Mouse (Mus musculus): ENCODE data around the gene Atp13a2. TPM values are rescaled to one million over a fixed set of nuclear protein-coding genes. Genes with fewer than 3 reads are reported as not detected.
A peak's percentile ranks its signal among the peaks of the same experiment; 100 is the strongest.

The Atp13a2 gene
- total and polyA plus RNA-seq, 2 experiments: 13.3 to 34.0 TPM

GRCm38 (mm10) chr4:140983442-140983841 is 3.2 kb upstream of the Atp13a2 start:
- peak; percentile 37 for DNase-seq (ENCODE audit: extremely low read depth, low read depth, low spot score)
- WGBS: 31% methylated on average over 9 of the region's 9 CpGs

GRCm38 (mm10) chr4:140984544-140984943 is 2.1 kb upstream of the Atp13a2 start:
- TF ChIP-seq POLR2A (IDR thresholded peaks at IDR 0.05; ENCODE audit: extremely low read depth, insufficient read depth, low read length) (no peak), CTCF (IDR thresholded peaks at IDR 0.05; ENCODE audit: low read depth, low read length) (no peak)
- no peaks in the 10 kb centered on the region for H3K27me3 ChIP-seq (ENCODE audit: control insufficient read depth, insufficient read depth, low read length)
- DNase-seq (ENCODE audit: extremely low read depth, low read depth, low spot score): no peak
- H3K4me1 ChIP-seq (ENCODE audit: control insufficient read depth, insufficient read depth, low read length): no peaks in the 10 kb centered on the region
- no peak overlapping the region for H3K4me3 ChIP-seq (ENCODE audit: insufficient read depth, low read depth, low read length)
- H3K79me2 ChIP-seq (ENCODE audit: control insufficient read depth, insufficient read depth, low read length): peaks cover 3% of the 10 kb centered on the region; the same call in 1 of the 2 replicates
- 82% methylated on average over 6 of the region's 6 CpGs for WGBS
- H3K27ac ChIP-seq (replicated peaks; ENCODE audit: insufficient read depth, low read depth, low read length): no peak overlapping the region
- H3K9ac ChIP-seq (ENCODE audit: low read depth, low read length): no peak overlapping the region
- H3K36me3 ChIP-seq (ENCODE audit: control insufficient read depth, insufficient read depth, low read length): peaks cover 2% of the 10 kb centered on the region; the same call in 1 of the 2 replicates

More at GRCm38 (mm10) chr4:140983442-140983841, 3.2 kb upstream of the Atp13a2 start:
- H3K27ac ChIP-seq (replicated peaks; ENCODE audit: insufficient read depth, low read depth, low read length): peak overlapping the region; percentile 18; the same call in 1 of the 2 replicates
- 0 out of 2 replicates have a peak, but pooled peaks cover 3% of the 10 kb centered on the region for H3K79me2 ChIP-seq (ENCODE audit: control insufficient read depth, insufficient read depth, low read length)
- no peak overlapping the region for H3K4me3 ChIP-seq (ENCODE audit: insufficient read depth, low read depth, low read length)
- H3K4me1 ChIP-seq (ENCODE audit: control insufficient read depth, insufficient read depth, low read length): no peaks in the 10 kb centered on the region
- no peaks in the 10 kb centered on the region for H3K27me3 ChIP-seq (ENCODE audit: control insufficient read depth, insufficient read depth, low read length)
- H3K36me3 ChIP-seq (ENCODE audit: control insufficient read depth, insufficient read depth, low read length): peaks cover 8% of the 10 kb centered on the region; the same call in 1 of the 2 replicates
- no peak overlapping the region for H3K9ac ChIP-seq (ENCODE audit: low read depth, low read length)
- TF ChIP-seq POLR2A (IDR thresholded peaks at IDR 0.05; ENCODE audit: extremely low read depth, insufficient read depth, low read length): no peak
- no peak for TF ChIP-seq CTCF (IDR thresholded peaks at IDR 0.05; ENCODE audit: low read depth, low read length)

GRCm38 (mm10) chr4:140986024-140986710 is 506 bp upstream of the Atp13a2 start:
- no peak for DNase-seq (ENCODE audit: extremely low read depth, low read depth, low spot score)
- TF ChIP-seq POLR2A (IDR thresholded peaks at IDR 0.05; ENCODE audit: extremely low read depth, insufficient read depth, low read length): no peak
- 0 out of 2 replicates have a peak, but pooled peaks have one; percentile 0 for TF ChIP-seq CTCF (IDR thresholded peaks at IDR 0.05; ENCODE audit: low read depth, low read length)
- Histone ChIP-seq H3K79me2 (ENCODE audit: control insufficient read depth, insufficient read depth, low read length) (peaks cover 3% of the 10 kb centered on the region; the same call in 1 of the 2 replicates), H3K27me3 (ENCODE audit: control insufficient read depth, insufficient read depth, low read length) (no peaks in the 10 kb centered on the region), H3K36me3 (ENCODE audit: control insufficient read depth, insufficient read depth, low read length) (no peaks in the 10 kb centered on the region), H3K4me1 (ENCODE audit: control insufficient read depth, insufficient read depth, low read length) (no peaks in the 10 kb centered on the region), H3K4me3 (ENCODE audit: insufficient read depth, low read depth, low read length) (peak overlapping the region; percentile 41; the same call in 1 of the 2 replicates), H3K27ac (replicated peaks; ENCODE audit: insufficient read depth, low read depth, low read length) (no peak overlapping the region), H3K9ac (ENCODE audit: low read depth, low read length) (no peak overlapping the region)
- 33% methylated on average over 15 of the region's 15 CpGs for WGBS

- Histone ChIP-seq H3K79me2 (ENCODE audit: control insufficient read depth, insufficient read depth, low read length) (peaks cover 3% of the 10 kb centered on the region; the same call in 1 of the 2 replicates), H3K9ac (ENCODE audit: low read depth, low read length) (peak overlapping the region; percentile 10), H3K36me3 (ENCODE audit: control insufficient read depth, insufficient read depth, low read length) (no peaks in the 10 kb centered on the region), H3K4me1 (ENCODE audit: control insufficient read depth, insufficient read depth, low read length) (no peaks in the 10 kb centered on the region), H3K4me3 (ENCODE audit: insufficient read depth, low read depth, low read length) (peak overlapping the region; percentile 82), H3K27me3 (ENCODE audit: control insufficient read depth, insufficient read depth, low read length) (no peaks in the 10 kb centered on the region), H3K27ac (replicated peaks; ENCODE audit: insufficient read depth, low read depth, low read length) (no peak overlapping the region)
- TF ChIP-seq CTCF (IDR thresholded peaks at IDR 0.05; ENCODE audit: low read depth, low read length) (no peak), POLR2A (IDR thresholded peaks at IDR 0.05; ENCODE audit: extremely low read depth, insufficient read depth, low read length) (no peak)
- no peak for DNase-seq (ENCODE audit: extremely low read depth, low read depth, low spot score)
- WGBS: 35% methylated on average over 7 of the region's 7 CpGs
Observed at GRCm38 (mm10) chr4:140987476-140987875, 803 bp downstream of the Atp13a2 start.

- 75% methylated on average over 7 of the region's 7 CpGs for WGBS
- DNase-seq (ENCODE audit: extremely low read depth, low read depth, low spot score): peak; percentile 39
- Histone ChIP-seq H3K4me3 (ENCODE audit: insufficient read depth, low read depth, low read length) (no peak overlapping the region), H3K27me3 (ENCODE audit: control insufficient read depth, insufficient read depth, low read length) (no peaks in the 10 kb centered on the region), H3K9ac (ENCODE audit: low read depth, low read length) (no peak overlapping the region), H3K27ac (replicated peaks; ENCODE audit: insufficient read depth, low read depth, low read length) (no peak overlapping the region), H3K4me1 (ENCODE audit: control insufficient read depth, insufficient read depth, low read length) (no peaks in the 10 kb centered on the region), H3K36me3 (ENCODE audit: control insufficient read depth, insufficient read depth, low read length) (no peaks in the 10 kb centered on the region), H3K79me2 (ENCODE audit: control insufficient read depth, insufficient read depth, low read length) (peaks cover 3% of the 10 kb centered on the region; the same call in 1 of the 2 replicates)
- TF ChIP-seq CTCF (IDR thresholded peaks at IDR 0.05; ENCODE audit: low read depth, low read length) (no peak), POLR2A (IDR thresholded peaks at IDR 0.05; ENCODE audit: extremely low read depth, insufficient read depth, low read length) (no peak)
Observed at GRCm38 (mm10) chr4:140988706-140989290, 2.1 kb downstream of the Atp13a2 start.
